Mouse (Mus musculus) olfactory bulb, adult 2 months (tissue): ENCODE data around the gene Tmem163.

Experiments
- CTCF ChIP-seq: fragments of 200-500 bp; IDR thresholded peaks from 2 replicates; pipeline ENCODE4 v1.5.1; 2012; ENCODE audit warnings: low read depth, mild to moderate bottlenecking, low read length, moderate library complexity; ENCODE audit not compliant: insufficient read depth
- POLR2A ChIP-seq: fragments of 200-500 bp; IDR thresholded peaks from 2 replicates; pipeline ENCODE4 v1.6.1; 2012; ENCODE audit warnings: mild to moderate bottlenecking, low read depth, low read length, moderate library complexity; ENCODE audit not compliant: insufficient read depth

DNA sequence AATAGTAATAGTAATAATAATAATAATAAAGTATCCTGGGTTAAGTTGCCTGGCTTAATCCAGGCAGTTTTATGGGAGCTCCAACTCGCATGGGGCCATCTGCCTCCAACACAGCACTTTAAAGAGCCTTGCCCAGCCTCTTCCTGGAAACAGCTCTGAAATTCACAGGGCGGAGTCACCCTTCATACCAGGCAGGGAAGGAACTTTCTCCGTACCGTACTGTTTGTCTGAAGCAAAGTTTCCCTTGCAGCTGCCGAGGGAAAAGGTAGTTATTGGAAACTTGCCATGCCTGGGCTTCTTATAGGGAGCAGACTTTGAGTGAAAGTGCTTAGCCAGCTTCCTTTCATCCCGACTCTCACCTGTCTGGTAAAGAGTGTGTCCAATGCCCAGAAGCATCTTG is 242.3 kb downstream of the Tmem163 start:
- TF ChIP-seq POLR2A: no peak
- no peak for TF ChIP-seq CTCF
